ENCODE assay signal across 14 mouse cellular contexts in genomic region chr14:55336451-55337195, GRCm38 (mm10).
DNase-seq lines count a peak whose midpoint lies in the region; ATAC-seq and TF ChIP-seq lines count a peak whose summit lies in the region.
"Had no signal": no experiment of that assay in that cellular context is flagged by ENCODE, and none has a peak within 500 bp of the region (broad histone marks: within the 10 kb centered on the region; RNA-seq: fewer than 3 reads in every experiment).

No protein-coding gene starts in this region.

- no peaks in the 10 kb centered on the region for H3K4me1 ChIP-seq in lung, embryonic 14.5 days (ENCODE audit: insufficient read depth)
- peaks cover 21% of the 10 kb centered on the region for H3K4me1 ChIP-seq in forebrain, embryonic 12.5 days
- H3K4me1 ChIP-seq in midbrain, embryonic 14.5 days (ENCODE audit: control insufficient read depth, insufficient read depth, low read length), result peaks cover 22% of the 10 kb centered on the region
- H3K4me1 ChIP-seq in thymus, adult 2 months (replicated peaks; ENCODE audit: control insufficient read depth, insufficient read depth, low read length), result no peaks in the 10 kb centered on the region
- H3K4me1 ChIP-seq: embryonic facial prominence, embryonic 12.5 days had no signal

- H3K36me3 ChIP-seq in lung, embryonic 14.5 days (ENCODE audit: insufficient read depth), result no peaks in the 10 kb centered on the region
- no peaks in the 10 kb centered on the region for H3K36me3 ChIP-seq in forebrain, embryonic 12.5 days (replicated peaks)
- no peaks in the 10 kb centered on the region for H3K36me3 ChIP-seq in midbrain, embryonic 14.5 days (ENCODE audit: control insufficient read depth, insufficient read depth, low read length)
- H3K36me3 ChIP-seq in thymus, adult 2 months (ENCODE audit: control insufficient read depth, insufficient read depth, low read length), result no peaks in the 10 kb centered on the region
- H3K36me3 ChIP-seq: embryonic facial prominence, embryonic 12.5 days had no signal

- H3K9me3 ChIP-seq in lung, embryonic 14.5 days (ENCODE audit: low read depth, low read length), result no peaks in the 10 kb centered on the region
- H3K9me3 ChIP-seq in forebrain, embryonic 12.5 days, result no peaks in the 10 kb centered on the region
- H3K9me3 ChIP-seq in midbrain, embryonic 14.5 days (ENCODE audit: control insufficient read depth, low read length), result no peaks in the 10 kb centered on the region
- H3K9me3 ChIP-seq: embryonic facial prominence, embryonic 12.5 days had no signal

- intact Hi-C loops in left cerebral cortex, postnatal 4 days (cut with DNase I), result no loop called here

- WGBS in lung, embryonic 14.5 days, result 36% methylated on average over 5 of the region's 5 CpGs
- WGBS in forebrain, embryonic 12.5 days, result 26% methylated on average over 5 of the region's 5 CpGs
- WGBS in midbrain, embryonic 14.5 days, result 28% methylated on average over 5 of the region's 5 CpGs
- WGBS in thymus, adult 2 months, result 77% methylated on average over 5 of the region's 5 CpGs

- ATAC-seq in lung, embryonic 14.5 days (ENCODE audit: insufficient read depth), result no peak
- peak; percentile 68; the same call in 1 of the 2 replicates for ATAC-seq in forebrain, embryonic 12.5 days (ENCODE audit: low FRiP score)
- ATAC-seq in midbrain, embryonic 14.5 days (ENCODE audit: low FRiP score, low TSS enrichment), result peak; percentile 57; the same call in 1 of the 2 replicates

- peak overlapping the region; percentile 19; the same call in 1 of the 2 replicates for H3K27ac ChIP-seq in lung, embryonic 14.5 days (ENCODE audit: low read depth)
- peak overlapping the region; percentile 47 for H3K27ac ChIP-seq in forebrain, embryonic 12.5 days
- no peak overlapping the region for H3K27ac ChIP-seq in midbrain, embryonic 14.5 days (replicated peaks; ENCODE audit: low read depth, low read length)
- H3K27ac ChIP-seq in thymus, adult 2 months (ENCODE audit: control insufficient read depth, insufficient read depth, low read length), result no peak overlapping the region
- H3K27ac ChIP-seq: embryonic facial prominence, embryonic 12.5 days; left cerebral cortex, adult 2 months; liver, embryonic 14.5 days had no signal

- H3K9ac ChIP-seq in lung, embryonic 14.5 days, result no peak overlapping the region
- H3K9ac ChIP-seq in forebrain, embryonic 12.5 days, result no peak overlapping the region
- no peak overlapping the region for H3K9ac ChIP-seq in midbrain, embryonic 14.5 days (replicated peaks; ENCODE audit: low read length)
- H3K9ac ChIP-seq: embryonic facial prominence, embryonic 12.5 days; liver, embryonic 14.5 days had no signal

- TF ChIP-seq CTCF in lung, embryonic 14.5 days (IDR thresholded peaks at IDR 0.05; ENCODE audit: low read depth), result no peak
- TF ChIP-seq CTCF in thymus, adult 2 months (IDR thresholded peaks at IDR 0.05; ENCODE audit: borderline replicate concordance, control insufficient read depth, extremely low read depth, insufficient read depth, low read length, poor library complexity), result no peak

- no peak overlapping the region for H3K4me3 ChIP-seq in lung, embryonic 14.5 days (ENCODE audit: low read depth, low read length)
- no peak overlapping the region for H3K4me3 ChIP-seq in forebrain, embryonic 12.5 days (replicated peaks)
- H3K4me3 ChIP-seq in midbrain, embryonic 14.5 days (replicated peaks; ENCODE audit: low read depth, low read length), result no peak overlapping the region
- H3K4me3 ChIP-seq in thymus, adult 2 months (ENCODE audit: control insufficient read depth, insufficient read depth, low read length), result no peak overlapping the region
- H3K4me3 ChIP-seq: embryonic facial prominence, embryonic 12.5 days; left cerebral cortex, adult 2 months had no signal

- no peaks in the 10 kb centered on the region for H3K27me3 ChIP-seq in lung, embryonic 14.5 days (ENCODE audit: insufficient read depth, low read length)
- no peaks in the 10 kb centered on the region for H3K27me3 ChIP-seq in forebrain, embryonic 12.5 days
- H3K27me3 ChIP-seq in midbrain, embryonic 14.5 days (ENCODE audit: control insufficient read depth, insufficient read depth, low read length), result no peaks in the 10 kb centered on the region
- no peaks in the 10 kb centered on the region for H3K27me3 ChIP-seq in thymus, adult 2 months (ENCODE audit: control insufficient read depth, insufficient read depth, low read length)
- H3K27me3 ChIP-seq: embryonic facial prominence, embryonic 12.5 days had no signal

- DNase-seq in frontal cortex, adult 2 months (ENCODE audit: extremely low spot score in 1 of 2, low spot score in 1 of 2), result peak; percentile 14 to 37
- no peak for DNase-seq in frontal cortex, postnatal 10 days (ENCODE audit: low spot score in 2 of 2)
- DNase-seq in lung, embryonic 14.5 days, result peak; percentile 81
- DNase-seq in lung, postnatal 25 days (ENCODE audit: low spot score), result no peak
- peak; percentile 51 for DNase-seq in midbrain, embryonic 14.5 days
- no peak for DNase-seq in left cerebral cortex, postnatal 4 days
- no peak for DNase-seq in thymus, adult 2 months
- DNase-seq: cerebellum, adult 11-12 months; gastrocnemius, postnatal 25 days; thymus, postnatal 14 days had no signal

- H3K4me2 ChIP-seq in lung, embryonic 14.5 days, result 0 out of 2 replicates have a peak overlapping the region, but pooled peaks have one; percentile 7
- no peak overlapping the region for H3K4me2 ChIP-seq in forebrain, embryonic 12.5 days
- H3K4me2 ChIP-seq in midbrain, embryonic 14.5 days (ENCODE audit: low read length), result no peak overlapping the region
- H3K4me2 ChIP-seq: embryonic facial prominence, embryonic 12.5 days had no signal

- TF ChIP-seq POLR2A in thymus, adult 2 months (IDR thresholded peaks at IDR 0.05; ENCODE audit: control insufficient read depth, extremely low read depth, insufficient read depth, low read length, poor library complexity), result no peak

Comparison
In these comparisons a context has a peak if more than half of its experiments do, and no peak if none do; other contexts are left out.
1. DNase-seq: peak in frontal cortex, adult 2 months (2 of 2), lung, embryonic 14.5 days (single experiment) and midbrain, embryonic 14.5 days (single experiment); none in frontal cortex, postnatal 10 days (0 of 2), lung, postnatal 25 days (single experiment), left cerebral cortex, postnatal 4 days (single experiment) and thymus, adult 2 months (single experiment).
2. H3K27ac ChIP-seq: peak in lung, embryonic 14.5 days (single experiment) and forebrain, embryonic 12.5 days (single experiment); none in midbrain, embryonic 14.5 days (single experiment) and thymus, adult 2 months (single experiment).